Mouse (Mus musculus) myocyte (in vitro differentiated cells): ENCODE measurements at regions not wholly inside any gene's neighbourhood (a gene's known extent, or its start where the extent isn't known, plus 50 kb on each side); places are given as distances from the start of the nearest gene placed in this dataset.

Source experiments
- H3K27me3 ChIP-seq: one replicate; pipeline ENCODE4 v1.6.1; 2011; ENCODE audit not compliant: control insufficient read depth, insufficient read depth, insufficient read length
- H3K36me3 ChIP-seq: one replicate; pipeline ENCODE4 v1.6.1; 2011; ENCODE audit not compliant: control insufficient read depth, insufficient read depth
- H3K4me2 ChIP-seq: one replicate; pipeline ENCODE4 v1.6.1; 2011; ENCODE audit warnings: low read depth, control low read depth
- H3K4me3 ChIP-seq: one replicate; pipeline ENCODE4 v1.5.1; 2011; ENCODE audit warnings: mild to moderate bottlenecking, control low read depth, moderate library complexity
- H3K79me2 ChIP-seq: one replicate; pipeline ENCODE4 v1.6.1; 2011; ENCODE audit not compliant: control insufficient read depth, insufficient read depth
- H3ac ChIP-seq: one replicate; pipeline ENCODE4 v1.6.1; 2011; ENCODE audit not compliant: control insufficient read depth, insufficient read length
- CEBPB ChIP-seq: IDR thresholded peaks from 2 replicates; pipeline ENCODE4 v1.6.1; 2011; ENCODE audit warnings: mild to moderate bottlenecking, moderate library complexity; ENCODE audit not compliant: poor library complexity, insufficient read depth, severe bottlenecking
- E2F4 ChIP-seq: IDR thresholded peaks from one replicate; pipeline ENCODE4 v1.6.1; 2011; ENCODE audit warnings: mild to moderate bottlenecking, control low read depth, moderate library complexity; ENCODE audit not compliant: insufficient read depth
- MAX ChIP-seq: IDR thresholded peaks from one replicate; pipeline ENCODE4 v1.6.1; 2011; ENCODE audit warnings: low read depth, mild to moderate bottlenecking, control low read depth
- MYOD1 ChIP-seq, 3 experiments: IDR thresholded peaks; one replicate each; pipeline ENCODE4 v1.6.1; 2011; ENCODE audit warnings: control low read depth in 2 of 3, low read depth in 2 of 3, mild to moderate bottlenecking in 2 of 3, moderate library complexity in 1 of 3; ENCODE audit not compliant: insufficient read length in 2 of 3, control insufficient read depth in 1 of 3
- MYOG ChIP-seq, 3 experiments: IDR thresholded peaks; one replicate each; pipeline ENCODE4 v1.6.1; 2011; ENCODE audit warnings: control low read depth in 2 of 3, low read depth in 2 of 3, mild to moderate bottlenecking in 2 of 3; ENCODE audit not compliant: insufficient read length in 2 of 3, control insufficient read depth in 1 of 3, insufficient read depth in 1 of 3
- POLR2A ChIP-seq: IDR thresholded peaks from one replicate; pipeline ENCODE4 v1.6.1; 2011; ENCODE audit warnings: low read depth, mild to moderate bottlenecking, control low read depth, moderate library complexity; ENCODE audit not compliant: insufficient read length
- POLR2AphosphoS2 ChIP-seq: IDR thresholded peaks from one replicate; pipeline ENCODE4 v1.6.1; 2011; ENCODE audit warnings: low read depth, control low read depth; ENCODE audit not compliant: insufficient read length
- REST ChIP-seq: IDR thresholded peaks from one replicate; pipeline ENCODE4 v1.6.1; 2011; ENCODE audit warnings: mild to moderate bottlenecking, control low read depth, moderate library complexity; ENCODE audit not compliant: insufficient read depth, insufficient read length
- SRF ChIP-seq: IDR thresholded peaks from one replicate; pipeline ENCODE4 v1.6.1; 2011; ENCODE audit warnings: low read depth; ENCODE audit not compliant: control insufficient read depth, insufficient read length
- TCF12 ChIP-seq: IDR thresholded peaks from one replicate; pipeline ENCODE4 v1.6.1; 2011; ENCODE audit warnings: mild to moderate bottlenecking, control low read depth; ENCODE audit not compliant: poor library complexity, insufficient read depth, severe bottlenecking
- TCF3 ChIP-seq: IDR thresholded peaks from one replicate; pipeline ENCODE4 v1.6.1; 2011; ENCODE audit warnings: low read depth, control low read depth; ENCODE audit not compliant: insufficient read length
- USF1 ChIP-seq: IDR thresholded peaks from one replicate; pipeline ENCODE4 v1.6.1; 2011; ENCODE audit warnings: low read depth, mild to moderate bottlenecking, control low read depth, moderate library complexity

DNA sequence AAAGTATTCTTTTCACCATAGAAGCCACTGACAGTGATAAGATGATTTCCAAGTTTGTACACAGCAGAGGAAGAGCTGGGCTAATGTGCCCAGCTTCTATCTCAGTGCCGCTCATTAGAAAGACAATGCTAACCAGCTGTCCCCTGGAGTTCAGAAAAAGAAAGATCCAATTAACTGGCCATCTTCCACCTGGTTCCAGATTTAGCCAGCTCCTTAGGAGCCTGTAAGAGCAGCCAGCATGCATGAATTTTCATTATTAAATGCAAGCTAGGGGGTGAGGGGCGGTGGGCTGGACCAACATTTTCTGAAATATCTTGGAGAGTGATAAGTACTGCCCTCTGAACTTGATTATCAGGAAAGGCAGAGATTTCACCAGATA, 114.5 kb downstream of the Adcyap1 start:
- TF ChIP-seq E2F4 (no peak), USF1 (no peak), POLR2AphosphoS2 (no peak), POLR2A (no peak), SRF (no peak), REST (no peak), MYOG (IDR thresholded peaks at IDR 0.05; ENCODE audit: control insufficient read depth in 1 of 3, insufficient read depth in 1 of 3, insufficient read length in 2 of 3, low read depth in 2 of 3) (no peak), CEBPB (no peak), MYOD1 (IDR thresholded peaks at IDR 0.05; ENCODE audit: control insufficient read depth in 1 of 3, insufficient read length in 2 of 3, low read depth in 2 of 3) (no peak), MAX (no peak), TCF3 (no peak), TCF12 (no peak)

DNA sequence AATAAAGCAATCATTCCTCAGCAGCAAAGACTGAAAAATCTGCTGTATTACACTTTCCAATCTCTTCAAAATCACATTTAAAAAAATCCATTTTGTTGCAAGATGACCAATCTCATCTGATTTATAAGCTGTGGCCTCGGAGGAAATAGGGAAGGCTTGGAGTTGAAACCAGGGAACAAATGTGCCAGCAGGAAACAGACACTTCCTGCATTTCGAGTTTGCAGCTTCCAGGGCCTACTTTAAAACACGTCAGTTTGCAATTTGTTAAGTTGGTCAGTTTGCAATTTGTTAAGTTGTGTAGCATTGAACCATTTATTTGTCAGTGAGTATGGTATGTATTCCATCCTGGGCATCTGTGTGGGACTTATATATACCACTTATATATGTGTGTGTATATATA, 115.3 kb downstream of the Adcyap1 start:
- no peaks in the 10 kb centered on the region for H3K27me3 ChIP-seq
- TF ChIP-seq E2F4 = no peak
- H3K36me3 ChIP-seq = no peaks in the 10 kb centered on the region
- no peak overlapping the region for H3K4me2 ChIP-seq
- no peak overlapping the region for H3ac ChIP-seq
- H3K79me2 ChIP-seq = no peaks in the 10 kb centered on the region
- H3K4me3 ChIP-seq = no peak overlapping the region

More for the DNA sequence above, 114.5 kb downstream of the Adcyap1 start:
- Histone ChIP-seq H3K4me3 (no peak overlapping the region), H3K79me2 (no peaks in the 10 kb centered on the region), H3K36me3 (no peaks in the 10 kb centered on the region), H3ac (no peak overlapping the region), H3K4me2 (no peak overlapping the region), H3K27me3 (no peaks in the 10 kb centered on the region)

DNA sequence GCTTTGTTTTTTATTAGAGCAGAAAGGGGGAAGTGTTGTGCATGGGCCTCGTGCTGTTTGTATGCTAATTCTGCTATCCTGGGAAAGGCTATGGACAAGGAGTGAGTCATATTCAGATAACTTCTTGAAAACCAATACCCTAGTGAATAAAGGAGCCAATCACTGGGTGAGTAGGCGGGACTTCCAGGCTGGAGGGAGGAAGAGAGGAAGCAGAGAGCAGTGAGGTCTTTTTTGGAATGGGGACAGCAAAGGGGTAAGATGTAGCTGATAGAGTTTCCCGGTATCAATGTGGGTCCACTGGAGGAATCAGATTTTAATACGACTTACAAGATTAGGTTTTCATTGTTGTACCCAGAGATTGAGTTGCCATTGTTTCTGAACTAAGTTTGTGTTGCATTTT, 122.7 kb downstream of the Adcyap1 start:
- no peak overlapping the region for H3ac ChIP-seq
- no peaks in the 10 kb centered on the region for H3K27me3 ChIP-seq
- no peak for TF ChIP-seq REST
- TF ChIP-seq MAX = no peak
- TF ChIP-seq POLR2A = no peak
- TF ChIP-seq MYOD1 (IDR thresholded peaks at IDR 0.05; ENCODE audit: control insufficient read depth in 1 of 3, insufficient read length in 2 of 3, low read depth in 2 of 3) = no peak
- TF ChIP-seq USF1 = no peak
- TF ChIP-seq SRF = no peak
- TF ChIP-seq CEBPB = no peak
- no peak for TF ChIP-seq E2F4
- TF ChIP-seq TCF3 = no peak
- TF ChIP-seq TCF12 = no peak
- no peak for TF ChIP-seq POLR2AphosphoS2
- TF ChIP-seq MYOG (IDR thresholded peaks at IDR 0.05; ENCODE audit: control insufficient read depth in 1 of 3, insufficient read depth in 1 of 3, insufficient read length in 2 of 3, low read depth in 2 of 3) = no peak
- no peaks in the 10 kb centered on the region for H3K79me2 ChIP-seq
- peak overlapping the region; percentile 21 for H3K4me3 ChIP-seq
- H3K4me2 ChIP-seq = peak overlapping the region; percentile 71
- no peaks in the 10 kb centered on the region for H3K36me3 ChIP-seq

DNA sequence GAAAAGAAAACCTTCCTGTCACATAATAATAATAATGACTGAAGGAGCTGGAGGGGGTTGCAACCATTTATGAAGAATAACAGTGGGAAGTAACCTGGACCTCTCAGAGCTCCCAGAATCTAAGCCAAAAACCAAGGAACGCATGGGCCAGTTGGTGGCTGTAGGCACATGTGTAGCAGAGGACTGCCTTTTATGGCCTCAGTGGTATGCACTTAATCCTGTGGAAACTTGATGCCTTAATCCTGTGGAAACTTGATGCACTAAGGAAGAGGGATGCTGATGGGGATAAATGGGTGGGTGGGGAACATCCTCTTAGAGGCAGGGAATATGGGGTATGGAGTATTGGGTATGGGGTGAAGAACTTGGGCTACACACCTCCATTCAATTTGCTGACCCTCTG, 138.8 kb downstream of the Adcyap1 start:
- Histone ChIP-seq H3K4me2 (no peak overlapping the region), H3K79me2 (no peaks in the 10 kb centered on the region), H3K4me3 (no peak overlapping the region), H3K36me3 (no peaks in the 10 kb centered on the region), H3K27me3 (no peaks in the 10 kb centered on the region), H3ac (no peak overlapping the region)
- TF ChIP-seq SRF (peak; percentile 81), USF1 (no peak)

DNA sequence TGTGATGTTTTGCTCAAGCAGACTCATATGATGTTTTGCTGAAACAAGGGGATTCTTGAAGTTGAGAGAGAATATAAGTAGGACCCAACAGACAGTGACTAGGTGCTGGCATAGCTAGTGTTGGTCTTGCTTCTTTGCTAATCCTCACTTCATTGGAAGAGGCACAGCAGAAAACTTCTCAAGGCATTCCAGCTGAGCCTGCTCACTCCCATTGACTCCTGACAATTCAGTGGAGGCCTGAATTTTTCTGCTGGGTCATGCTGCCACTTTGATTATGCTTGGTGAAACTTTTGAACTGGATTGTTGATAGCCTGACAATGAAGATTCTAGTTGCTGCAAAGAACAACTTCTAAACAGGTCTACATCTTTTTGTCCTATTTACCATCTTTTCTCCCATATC, 156.4 kb downstream of the Adcyap1 start:
- Histone ChIP-seq H3K4me3 (no peak overlapping the region), H3ac (no peak overlapping the region), H3K27me3 (no peaks in the 10 kb centered on the region), H3K4me2 (no peak overlapping the region), H3K36me3 (no peaks in the 10 kb centered on the region), H3K79me2 (no peaks in the 10 kb centered on the region)
- TF ChIP-seq REST (no peak), CEBPB (no peak), TCF3 (no peak), MAX (no peak), SRF (no peak), MYOD1 (IDR thresholded peaks at IDR 0.05; ENCODE audit: control insufficient read depth in 1 of 3, insufficient read length in 2 of 3, low read depth in 2 of 3) (no peak), E2F4 (no peak), TCF12 (no peak), USF1 (no peak), POLR2A (no peak)

GRCm38 (mm10) chr17:93362926-93363325, 164.1 kb downstream of the Adcyap1 start:
- H3K4me3 ChIP-seq = no peak overlapping the region
- H3K79me2 ChIP-seq = no peaks in the 10 kb centered on the region
- no peak overlapping the region for H3K4me2 ChIP-seq
- TF ChIP-seq CEBPB (no peak), SRF (no peak), TCF3 (no peak), TCF12 (no peak), POLR2A (no peak)
- H3K27me3 ChIP-seq = no peaks in the 10 kb centered on the region
- H3K36me3 ChIP-seq = no peaks in the 10 kb centered on the region
- H3ac ChIP-seq = no peak overlapping the region
